Mouse (Mus musculus): ENCODE results near the gene Ablim1. TPM values are rescaled to one million over a fixed set of nuclear protein-coding genes. Genes with fewer than 3 reads are reported as not detected.

The Ablim1 gene
- polyA plus RNA-seq, 1 experiment from 2014 or later = 12.4 TPM

- 70% methylated on average over 13 of the region's 13 CpGs for WGBS (ENCODE audit: insufficient replicate concordance)
- no peak for ATAC-seq (ENCODE audit: low read depth)
- Histone ChIP-seq H3K9me3 (replicated peaks; ENCODE audit: control insufficient read depth, low read length) (no peaks in the 10 kb centered on the region), H3K27me3 (ENCODE audit: control insufficient read depth, insufficient read depth, low read depth, low read length) (no peaks in the 10 kb centered on the region), H3K4me3 (ENCODE audit: low read depth, low read length) (no peak overlapping the region), H3K9ac (ENCODE audit: low read depth, low read length) (no peak overlapping the region), H3K27ac (ENCODE audit: low read length) (no peak overlapping the region), H3K36me3 (ENCODE audit: control insufficient read depth, insufficient read depth) (no peaks in the 10 kb centered on the region), H3K4me2 (ENCODE audit: low read depth, low read length) (no peak overlapping the region), H3K4me1 (ENCODE audit: control insufficient read depth, low read depth, low read length) (no peaks in the 10 kb centered on the region; the same call in 1 of the 2 replicates)
Measured at GRCm38 (mm10) chr19:57077826-57078699, 236.7 kb downstream of the Ablim1 start.

GRCm38 (mm10) chr19:57073450-57073849 lies 241.3 kb downstream of the Ablim1 start:
- Histone ChIP-seq H3K9me3 (replicated peaks; ENCODE audit: control insufficient read depth, low read length) (no peaks in the 10 kb centered on the region), H3K36me3 (ENCODE audit: control insufficient read depth, insufficient read depth) (no peaks in the 10 kb centered on the region), H3K4me1 (ENCODE audit: control insufficient read depth, low read depth, low read length) (no peaks in the 10 kb centered on the region; the same call in 1 of the 2 replicates), H3K4me3 (ENCODE audit: low read depth, low read length) (no peak overlapping the region), H3K4me2 (ENCODE audit: low read depth, low read length) (no peak overlapping the region), H3K9ac (ENCODE audit: low read depth, low read length) (no peak overlapping the region), H3K27me3 (ENCODE audit: control insufficient read depth, insufficient read depth, low read depth, low read length) (no peaks in the 10 kb centered on the region), H3K27ac (ENCODE audit: low read length) (no peak overlapping the region)
- 67% methylated on average over 4 of the region's 4 CpGs for WGBS (ENCODE audit: insufficient replicate concordance)
- no peak for ATAC-seq (ENCODE audit: low read depth)

- ATAC-seq (ENCODE audit: low read depth) = no peak
- H3K9me3 ChIP-seq (replicated peaks; ENCODE audit: control insufficient read depth, low read length) = no peaks in the 10 kb centered on the region
- H3K4me3 ChIP-seq (ENCODE audit: low read depth, low read length) = no peak overlapping the region
- H3K36me3 ChIP-seq (ENCODE audit: control insufficient read depth, insufficient read depth) = no peaks in the 10 kb centered on the region
- no peak overlapping the region for H3K27ac ChIP-seq (ENCODE audit: low read length)
- 22% methylated on average over 3 of the region's 3 CpGs for WGBS (ENCODE audit: insufficient replicate concordance)
- no peaks in the 10 kb centered on the region; the same call in 1 of the 2 replicates for H3K4me1 ChIP-seq (ENCODE audit: control insufficient read depth, low read depth, low read length)
- no peak overlapping the region for H3K9ac ChIP-seq (ENCODE audit: low read depth, low read length)
- H3K27me3 ChIP-seq (ENCODE audit: control insufficient read depth, insufficient read depth, low read depth, low read length) = no peaks in the 10 kb centered on the region
- H3K4me2 ChIP-seq (ENCODE audit: low read depth, low read length) = no peak overlapping the region
Measured at GRCm38 (mm10) chr19:57072756-57073155, 242.0 kb downstream of the Ablim1 start.

- Histone ChIP-seq H3K4me2 (ENCODE audit: low read depth, low read length) (no peak overlapping the region), H3K4me3 (ENCODE audit: low read depth, low read length) (no peak overlapping the region), H3K9me3 (replicated peaks; ENCODE audit: control insufficient read depth, low read length) (no peaks in the 10 kb centered on the region), H3K27me3 (ENCODE audit: control insufficient read depth, insufficient read depth, low read depth, low read length) (no peaks in the 10 kb centered on the region), H3K27ac (ENCODE audit: low read length) (no peak overlapping the region), H3K9ac (ENCODE audit: low read depth, low read length) (no peak overlapping the region), H3K36me3 (ENCODE audit: control insufficient read depth, insufficient read depth) (no peaks in the 10 kb centered on the region), H3K4me1 (ENCODE audit: control insufficient read depth, low read depth, low read length) (no peaks in the 10 kb centered on the region)
- no peak for ATAC-seq (ENCODE audit: low read depth)
- WGBS (ENCODE audit: insufficient replicate concordance) = 66% methylated on average over 9 of the region's 9 CpGs
Measured at GRCm38 (mm10) chr19:57067108-57067613, 247.6 kb downstream of the Ablim1 start.

- H3K27me3 ChIP-seq (ENCODE audit: control insufficient read depth, insufficient read depth, low read depth, low read length) = no peaks in the 10 kb centered on the region
- H3K4me1 ChIP-seq (ENCODE audit: control insufficient read depth, low read depth, low read length) = no peaks in the 10 kb centered on the region
- H3K9me3 ChIP-seq (replicated peaks; ENCODE audit: control insufficient read depth, low read length) = no peaks in the 10 kb centered on the region
- no peaks in the 10 kb centered on the region for H3K36me3 ChIP-seq (ENCODE audit: control insufficient read depth, insufficient read depth)
- 23% methylated on average over 3 of the region's 3 CpGs for WGBS (ENCODE audit: insufficient replicate concordance)
- H3K27ac ChIP-seq (ENCODE audit: low read length) = no peak overlapping the region
- no peak overlapping the region for H3K4me3 ChIP-seq (ENCODE audit: low read depth, low read length)
- no peak for ATAC-seq (ENCODE audit: low read depth)
- no peak overlapping the region for H3K9ac ChIP-seq (ENCODE audit: low read depth, low read length)
- no peak overlapping the region for H3K4me2 ChIP-seq (ENCODE audit: low read depth, low read length)
Measured at GRCm38 (mm10) chr19:57066313-57066712, 248.4 kb downstream of the Ablim1 start.

- H3K4me3 ChIP-seq (ENCODE audit: low read depth, low read length) = no peak overlapping the region
- WGBS (ENCODE audit: insufficient replicate concordance) = 73% methylated on average over 4 of the region's 4 CpGs
- no peaks in the 10 kb centered on the region for H3K27me3 ChIP-seq (ENCODE audit: control insufficient read depth, insufficient read depth, low read depth, low read length)
- no peak overlapping the region for H3K4me2 ChIP-seq (ENCODE audit: low read depth, low read length)
- peaks cover 3% of the 10 kb centered on the region for H3K36me3 ChIP-seq (ENCODE audit: control insufficient read depth, insufficient read depth)
- no peaks in the 10 kb centered on the region for H3K4me1 ChIP-seq (ENCODE audit: control insufficient read depth, low read depth, low read length)
- no peak for ATAC-seq (ENCODE audit: low read depth)
- H3K9me3 ChIP-seq (replicated peaks; ENCODE audit: control insufficient read depth, low read length) = peaks cover 2% of the 10 kb centered on the region
- no peak overlapping the region for H3K9ac ChIP-seq (ENCODE audit: low read depth, low read length)
- H3K27ac ChIP-seq (ENCODE audit: low read length) = no peak overlapping the region
Measured at GRCm38 (mm10) chr19:57062746-57063145, 252.0 kb downstream of the Ablim1 start.

- Histone ChIP-seq H3K36me3 (ENCODE audit: control insufficient read depth, insufficient read depth) (peaks cover 6% of the 10 kb centered on the region), H3K27ac (ENCODE audit: low read length) (no peak overlapping the region), H3K4me3 (ENCODE audit: low read depth, low read length) (no peak overlapping the region), H3K9ac (ENCODE audit: low read depth, low read length) (no peak overlapping the region), H3K4me2 (ENCODE audit: low read depth, low read length) (no peak overlapping the region), H3K4me1 (ENCODE audit: control insufficient read depth, low read depth, low read length) (no peaks in the 10 kb centered on the region), H3K9me3 (replicated peaks; ENCODE audit: control insufficient read depth, low read length) (peaks cover 5% of the 10 kb centered on the region), H3K27me3 (ENCODE audit: control insufficient read depth, insufficient read depth, low read depth, low read length) (no peaks in the 10 kb centered on the region)
- 60% methylated on average over 19 of the region's 19 CpGs for WGBS (ENCODE audit: insufficient replicate concordance)
- ATAC-seq (ENCODE audit: low read depth) = no peak
Measured at GRCm38 (mm10) chr19:57059018-57059580, 255.6 kb downstream of the Ablim1 start.

GRCm38 (mm10) chr19:57057568-57057967 lies 257.2 kb downstream of the Ablim1 start:
- no peak overlapping the region for H3K4me3 ChIP-seq (ENCODE audit: low read depth, low read length)
- no peak overlapping the region for H3K4me2 ChIP-seq (ENCODE audit: low read depth, low read length)
- H3K4me1 ChIP-seq (ENCODE audit: control insufficient read depth, low read depth, low read length) = no peaks in the 10 kb centered on the region
- no peak overlapping the region for H3K27ac ChIP-seq (ENCODE audit: low read length)
- H3K36me3 ChIP-seq (ENCODE audit: control insufficient read depth, insufficient read depth) = peaks cover 6% of the 10 kb centered on the region
- H3K9me3 ChIP-seq (replicated peaks; ENCODE audit: control insufficient read depth, low read length) = peaks cover 5% of the 10 kb centered on the region
- H3K9ac ChIP-seq (ENCODE audit: low read depth, low read length) = no peak overlapping the region
- ATAC-seq (ENCODE audit: low read depth) = no peak
- H3K27me3 ChIP-seq (ENCODE audit: control insufficient read depth, insufficient read depth, low read depth, low read length) = no peaks in the 10 kb centered on the region
- WGBS (ENCODE audit: insufficient replicate concordance) = 74% methylated on average over 2 of the region's 2 CpGs
